Mouse (Mus musculus) lung, postnatal 0 days (tissue): ENCODE measurements around the gene Cd47.

Source experiments
- CTCF ChIP-seq: IDR thresholded peaks from 2 replicates; pipeline ENCODE4 v1.5.1; 2016; ENCODE audit warnings: antibody characterized with exemption, mild to moderate bottlenecking
- EP300 ChIP-seq: IDR thresholded peaks from 2 replicates; pipeline ENCODE4 v1.6.1; 2016; ENCODE audit warnings: antibody characterized with exemption, mild to moderate bottlenecking, control low read depth

DNA sequence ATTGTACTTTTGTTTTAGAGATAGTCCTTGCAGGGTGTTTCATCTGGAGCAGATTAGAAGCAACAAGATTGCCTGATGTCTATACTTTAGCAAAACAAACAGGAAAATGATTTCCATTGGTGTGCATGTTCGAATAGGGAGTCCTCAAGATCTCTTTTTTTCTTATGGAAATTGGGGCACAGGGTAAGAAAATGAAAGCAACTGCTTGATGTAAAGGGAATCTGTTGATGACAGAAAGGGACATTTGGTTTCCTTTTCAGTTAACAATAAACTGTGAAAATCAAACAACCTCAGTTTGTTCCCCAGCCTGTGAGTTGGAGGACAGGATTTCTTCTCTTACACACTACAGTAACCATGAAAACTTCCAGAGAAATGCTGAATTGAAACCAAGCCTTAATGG is 47.4 kb upstream of the Cd47 start:
- TF ChIP-seq CTCF (no peak), EP300 (no peak)
